Mouse (Mus musculus): ENCODE results near the gene Matn4.

The Matn4 gene

DNA sequence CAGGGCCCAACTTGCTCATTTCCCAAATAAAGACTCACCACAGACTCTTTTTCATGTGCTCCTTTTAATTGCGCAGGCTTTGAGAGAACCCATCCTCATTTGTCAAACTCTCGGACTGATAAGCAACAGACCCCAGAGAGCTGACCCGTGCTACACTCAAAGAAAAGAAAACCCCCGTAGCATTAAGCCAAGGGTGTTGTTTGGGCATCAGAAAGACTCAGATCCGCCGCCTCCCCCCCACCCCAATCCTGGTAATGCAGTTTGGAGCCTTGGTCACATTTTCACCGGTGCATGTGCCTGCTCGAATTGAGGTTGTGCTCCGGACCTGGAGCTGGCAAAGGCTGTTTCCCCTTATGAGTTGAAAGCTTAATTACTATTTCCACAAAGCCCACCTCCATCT lies at the start of gene Matn4:
Matn4 (minus strand) TSS at position 101 of the 400 bp plus-strand sequence.
- no peak for DNase-seq (ENCODE audit: low spot score in 2 of 2)

DNA sequence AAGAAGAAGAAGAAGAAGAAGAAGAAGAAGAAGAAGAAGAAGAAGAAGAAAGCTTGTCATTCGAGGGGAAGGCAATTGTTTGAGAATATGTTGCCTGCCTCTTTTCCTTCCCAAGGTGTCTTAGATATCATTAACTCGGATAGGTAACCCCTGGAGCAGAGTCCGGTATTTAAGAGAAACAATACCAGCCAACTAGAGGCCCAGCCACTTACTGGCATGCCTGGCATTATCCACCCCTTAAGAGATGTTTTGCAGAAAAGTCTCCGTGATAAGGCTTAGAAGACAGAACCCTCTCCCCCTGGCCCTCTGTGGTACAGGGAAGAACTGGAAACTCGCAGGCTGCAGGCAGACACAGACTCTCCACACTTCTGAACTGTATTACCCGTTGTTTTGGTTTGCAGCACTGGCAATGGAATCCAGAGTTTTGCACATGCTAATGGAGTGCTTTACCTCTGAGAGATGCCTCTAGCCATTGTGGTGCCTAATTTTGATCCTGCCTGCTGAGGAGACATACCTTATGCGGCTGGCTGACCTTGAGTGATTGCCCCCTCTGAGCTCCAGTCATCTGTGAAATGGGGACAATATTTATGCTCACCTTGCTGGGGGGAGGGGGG lies 49.0 kb upstream of the Matn4 start:
- DNase-seq (ENCODE audit: low spot score in 2 of 2): no peak

DNA sequence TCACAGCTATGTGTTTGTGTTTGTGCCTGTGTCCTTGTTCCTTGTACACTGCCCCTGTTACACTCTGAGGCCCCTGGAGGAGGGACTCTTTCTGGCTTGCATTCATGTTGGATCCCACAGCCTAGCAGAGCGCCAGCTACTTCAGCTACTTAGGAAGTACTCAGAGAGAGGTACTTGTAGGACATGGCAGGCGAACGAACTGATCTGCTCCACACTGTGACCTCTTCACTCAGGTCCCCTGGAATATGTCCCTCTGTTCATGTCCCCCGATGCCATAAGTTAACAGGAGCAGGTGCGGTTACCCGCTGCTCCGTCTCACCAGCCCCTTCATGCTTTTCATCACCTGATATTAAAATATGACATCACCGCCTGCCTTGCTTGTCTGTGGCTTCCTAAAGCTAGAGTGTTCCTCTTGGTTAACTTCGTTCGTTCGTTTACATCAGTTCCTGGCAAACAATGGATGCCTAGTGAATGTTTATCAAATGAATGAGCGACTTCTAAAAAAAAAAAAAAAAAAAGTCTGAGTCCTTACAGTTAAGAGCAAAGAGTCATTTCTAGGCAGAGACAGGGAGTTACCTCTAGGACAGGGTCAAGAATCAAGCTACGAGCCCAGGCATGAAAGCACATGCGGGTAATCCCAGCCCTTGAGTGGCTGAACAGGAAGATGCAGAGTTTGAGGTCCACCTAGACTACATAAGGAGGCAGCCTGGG lies 48.2 kb upstream of the Matn4 start:
- DNase-seq (ENCODE audit: low spot score in 2 of 2): no peak

DNA sequence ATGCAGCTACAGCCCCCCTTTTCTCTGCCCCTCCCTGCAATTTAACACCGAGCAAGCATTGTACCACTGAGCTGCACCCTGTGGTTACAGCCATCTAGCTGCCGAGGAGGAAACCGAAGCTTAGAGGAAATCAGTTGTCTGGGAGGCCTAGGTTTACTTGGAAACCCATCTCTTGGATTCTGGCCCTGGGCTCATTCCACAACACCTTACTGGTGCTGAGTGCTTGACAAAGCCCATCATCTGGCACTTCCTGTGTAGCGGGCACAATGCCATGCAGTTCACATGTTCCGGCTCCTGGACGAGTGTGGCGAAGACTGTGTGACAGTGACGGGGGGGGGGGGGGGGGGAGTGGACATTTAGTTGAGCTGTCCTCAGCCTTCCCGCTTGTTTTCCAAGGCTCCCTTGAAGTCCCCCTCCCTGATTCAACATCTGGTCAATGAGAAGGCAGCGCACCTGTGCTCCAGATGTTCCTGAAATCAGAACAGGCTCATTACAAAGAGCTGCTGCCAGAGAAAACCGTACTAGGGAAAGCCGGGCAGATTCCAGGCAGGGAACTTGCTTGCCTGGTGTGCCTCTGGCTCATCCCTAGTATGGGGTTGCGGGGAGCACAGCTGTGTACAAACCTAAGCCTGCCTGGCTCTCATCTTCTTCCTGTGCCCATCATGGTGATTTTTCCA lies 47.2 kb upstream of the Matn4 start:
- DNase-seq (ENCODE audit: low spot score in 2 of 2): no peak

DNA sequence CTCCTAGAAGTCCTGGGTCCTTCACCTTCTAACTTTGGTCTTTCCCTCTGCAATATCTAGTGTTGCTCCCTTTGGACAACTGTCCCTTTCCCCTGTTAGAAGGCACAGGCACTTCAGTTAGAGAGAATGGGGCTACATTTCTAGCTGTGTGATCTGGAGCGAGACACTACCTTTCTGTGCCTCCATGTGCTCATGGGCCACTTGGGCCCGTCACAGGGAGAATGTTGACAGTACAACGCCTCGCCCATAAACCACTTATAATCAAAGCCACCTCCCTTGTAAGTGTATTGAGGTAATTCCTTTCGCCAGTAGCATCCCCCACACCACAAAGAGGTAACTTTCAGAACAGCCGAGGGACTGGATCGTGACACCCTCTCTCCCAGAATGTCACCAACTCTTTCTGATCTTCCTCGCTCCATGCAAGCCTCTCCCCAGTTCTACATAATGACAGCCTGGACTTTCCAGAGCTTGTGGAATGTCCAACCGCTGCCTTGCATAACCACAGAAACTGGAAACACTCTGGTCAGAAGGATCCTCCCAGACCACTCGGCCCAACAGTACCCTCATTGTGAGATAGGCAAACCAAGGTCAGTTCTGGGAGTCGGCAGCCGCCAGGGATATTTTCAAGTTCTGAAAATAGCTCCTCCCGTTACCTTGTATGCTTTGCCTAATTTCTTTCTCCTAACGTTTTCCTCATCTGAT lies 44.5 kb upstream of the Matn4 start:
- no peak for DNase-seq (ENCODE audit: low spot score in 2 of 2)

DNA sequence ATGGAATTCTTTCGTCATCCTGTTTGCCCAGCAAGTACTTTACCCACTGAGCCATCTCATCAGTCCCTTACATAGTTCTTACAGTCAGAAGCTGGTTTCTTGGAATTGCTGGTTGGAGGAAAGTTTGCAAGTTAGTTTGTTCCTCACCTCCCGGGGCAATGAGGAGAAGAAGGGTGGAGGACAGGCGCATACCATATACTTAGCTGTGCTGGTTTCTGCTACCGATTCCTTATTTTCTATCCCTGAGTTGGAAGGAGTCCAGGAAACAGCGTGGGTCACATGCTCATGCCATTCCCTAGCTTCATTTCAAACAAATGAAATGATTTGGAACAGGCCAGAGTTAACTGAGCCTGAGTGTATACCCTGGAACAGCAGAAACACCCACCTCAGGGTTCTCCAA lies 44.0 kb upstream of the Matn4 start:
- DNase-seq (ENCODE audit: low spot score in 2 of 2): no peak

DNA sequence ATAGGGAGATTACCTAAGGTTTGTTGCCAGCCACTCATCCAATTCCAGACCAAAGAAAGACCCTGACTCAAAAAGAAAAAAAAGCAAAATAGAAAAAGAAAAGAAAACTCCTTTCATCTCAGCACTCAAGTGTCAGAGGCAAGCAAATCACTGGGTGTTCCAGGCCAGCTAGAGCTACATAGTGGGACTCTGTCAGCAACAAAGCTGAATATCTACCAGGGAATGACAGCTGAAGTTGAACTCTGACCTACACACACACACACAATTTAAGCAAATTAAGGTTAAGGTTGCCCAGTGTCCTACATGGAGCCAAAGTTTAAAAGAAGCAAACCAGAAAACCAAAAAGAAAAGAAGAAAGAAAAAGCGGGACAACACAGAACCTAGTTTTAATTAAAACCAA lies 43.2 kb upstream of the Matn4 start:
- DNase-seq (ENCODE audit: low spot score in 2 of 2): no peak

DNA sequence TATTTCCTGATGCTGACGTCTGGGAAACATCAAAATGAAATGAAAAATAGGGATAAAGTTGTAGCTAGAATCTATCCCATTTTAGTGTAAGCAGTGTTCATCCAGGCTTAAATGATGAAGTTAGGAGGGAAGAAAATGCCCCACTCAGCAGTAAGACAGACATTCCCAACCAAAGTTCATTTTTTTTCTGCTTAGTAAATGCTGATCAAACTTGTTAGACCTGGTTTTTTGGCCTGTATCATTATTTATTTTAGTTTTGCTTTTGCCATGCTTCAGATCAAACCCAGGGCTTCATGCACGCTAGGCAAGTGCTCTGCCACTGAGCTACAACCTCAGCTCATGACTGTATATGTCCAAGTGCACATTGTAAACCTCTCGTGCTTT lies 41.1 kb upstream of the Matn4 start:
- no peak for DNase-seq (ENCODE audit: low spot score in 2 of 2)

DNA sequence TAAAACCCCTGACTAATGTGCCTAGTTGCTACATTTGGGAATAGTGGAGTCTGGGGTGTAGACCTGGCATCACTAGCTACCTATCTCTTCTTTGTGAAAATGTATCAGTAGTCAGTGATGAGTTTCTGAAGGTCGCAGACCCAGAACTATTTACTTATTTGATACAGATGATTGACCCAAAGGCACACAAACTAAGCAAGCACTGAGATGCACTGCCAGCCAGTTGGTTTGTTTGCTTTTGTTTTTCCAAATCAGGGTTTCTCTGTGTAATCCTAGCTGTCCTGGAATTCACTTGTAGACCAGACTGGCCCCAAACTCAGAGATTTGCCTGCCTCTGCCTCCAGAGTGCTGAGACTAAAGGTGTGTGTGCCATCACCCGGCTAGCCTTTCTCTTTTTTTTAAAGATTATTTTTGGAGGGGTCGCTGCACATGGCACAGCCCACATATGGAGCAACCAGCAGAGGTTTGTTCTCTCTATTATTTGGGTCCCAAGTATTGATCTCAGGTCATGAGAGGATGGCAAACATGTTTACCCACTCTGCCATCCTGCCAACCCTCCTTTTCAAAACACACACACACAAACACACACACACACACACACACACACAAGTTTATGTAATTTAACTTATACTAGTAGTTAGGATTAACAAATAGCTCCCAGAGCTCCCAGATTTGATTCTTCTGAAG lies 40.6 kb upstream of the Matn4 start:
- DNase-seq (ENCODE audit: low spot score in 2 of 2): no peak

DNA sequence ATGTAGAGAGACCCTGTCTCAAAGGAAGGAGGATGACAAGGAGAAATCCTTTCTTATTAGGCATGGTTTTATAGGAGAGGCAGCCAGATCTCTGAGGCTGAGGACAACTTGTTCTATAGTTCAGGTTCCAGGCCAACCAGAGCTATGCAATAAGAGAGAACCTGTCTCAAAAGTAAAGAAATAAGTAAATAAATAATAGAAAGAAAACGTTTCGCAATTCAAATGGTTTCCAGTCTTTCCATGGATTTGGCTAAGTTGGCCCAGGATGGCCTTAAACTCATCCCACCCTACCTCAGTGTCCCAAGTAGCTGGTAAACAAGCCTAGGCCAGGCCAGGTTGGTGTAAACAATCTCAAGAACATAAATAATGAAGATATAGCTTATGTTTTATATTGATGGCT lies 39.7 kb upstream of the Matn4 start:
- DNase-seq (ENCODE audit: low spot score in 2 of 2): no peak

DNA sequence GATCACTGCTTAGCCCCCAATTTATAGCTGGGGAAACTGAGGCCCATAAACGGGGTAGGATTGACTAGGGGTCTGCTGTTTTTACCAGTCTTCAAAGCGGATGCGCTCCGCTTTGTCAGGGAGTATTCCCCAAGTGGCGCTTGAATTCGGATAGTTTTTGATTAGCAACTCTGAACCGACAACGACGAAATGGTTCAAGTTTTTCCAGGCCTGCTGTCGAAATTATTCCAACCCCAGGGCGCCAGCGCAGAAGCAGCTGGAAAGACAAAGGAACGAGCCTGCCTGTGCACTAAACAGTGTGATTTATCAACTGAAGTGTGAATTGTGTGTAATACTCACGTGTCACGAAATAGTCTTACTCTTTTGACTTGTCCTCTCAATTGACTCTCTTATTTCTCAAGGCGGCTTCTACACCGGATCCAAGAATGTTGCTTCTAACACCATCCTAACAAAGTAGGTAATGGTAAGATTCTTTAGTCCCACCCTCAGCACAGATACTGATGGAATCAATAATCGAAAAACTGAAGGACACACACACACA lies 38.6 kb upstream of the Matn4 start, which contains the start of gene Sdc4:
Sdc4 (minus strand) TSS at position 428 of the 541 bp plus-strand sequence.
- DNase-seq (ENCODE audit: low spot score in 2 of 2): no peak

DNA sequence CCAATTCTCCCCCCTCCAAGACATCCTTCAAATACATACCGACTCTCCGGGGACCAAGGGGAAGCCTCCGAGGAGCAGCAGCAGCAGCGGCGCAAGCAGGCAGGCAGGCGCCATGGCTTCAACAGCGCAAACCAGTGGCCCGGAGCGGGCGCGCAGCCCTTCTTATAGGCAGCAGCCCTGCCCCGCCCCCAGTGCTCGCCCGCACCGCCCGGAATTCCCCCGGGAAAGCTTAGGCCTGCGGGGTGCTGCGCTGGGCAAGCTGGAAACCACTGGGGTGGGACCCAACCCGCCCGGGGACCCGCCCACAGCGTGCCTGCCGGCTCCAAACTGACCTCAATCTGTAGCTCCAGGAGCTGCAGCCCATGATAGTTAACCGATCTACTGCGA lies 38.1 kb upstream of the Matn4 start:
- peak; percentile 69 to 87 for DNase-seq (ENCODE audit: low spot score in 2 of 2)

DNA sequence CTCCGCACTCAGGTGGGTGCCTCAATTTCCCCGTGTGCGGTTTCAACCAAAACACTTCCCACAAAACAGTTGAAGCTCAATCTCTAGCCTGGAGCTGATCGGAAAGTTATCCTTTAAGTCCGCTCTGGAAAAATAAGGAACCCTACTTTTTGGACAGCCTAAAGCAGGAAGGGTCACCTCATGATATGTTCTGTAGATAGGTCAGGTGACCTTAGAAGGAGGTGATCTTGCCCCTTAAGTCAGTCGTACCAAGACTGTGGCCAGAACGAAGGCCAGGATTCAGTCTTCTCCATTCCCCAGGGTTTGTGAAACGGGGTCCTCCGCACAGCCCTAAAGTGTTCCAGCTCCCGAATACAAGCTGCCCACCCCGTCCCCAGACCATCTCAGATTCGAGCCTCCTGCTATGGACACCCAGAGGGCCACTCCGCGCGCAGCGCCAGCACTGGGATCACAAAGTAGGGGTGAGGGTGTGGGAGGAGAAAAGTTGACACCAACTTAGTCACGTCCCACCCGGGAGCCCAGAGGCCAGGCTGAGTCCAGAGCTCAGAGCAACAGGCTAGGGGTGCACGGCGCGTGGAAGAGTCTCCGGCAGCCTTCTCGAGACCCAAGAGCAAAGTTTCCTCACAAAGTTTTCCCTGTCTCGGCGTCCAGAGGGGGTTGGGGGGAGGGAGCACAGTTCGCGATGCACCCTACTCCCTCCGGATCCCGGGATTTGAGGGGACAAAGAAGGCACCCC lies 37.5 kb upstream of the Matn4 start:
- DNase-seq (ENCODE audit: low spot score in 2 of 2): no peak

DNA sequence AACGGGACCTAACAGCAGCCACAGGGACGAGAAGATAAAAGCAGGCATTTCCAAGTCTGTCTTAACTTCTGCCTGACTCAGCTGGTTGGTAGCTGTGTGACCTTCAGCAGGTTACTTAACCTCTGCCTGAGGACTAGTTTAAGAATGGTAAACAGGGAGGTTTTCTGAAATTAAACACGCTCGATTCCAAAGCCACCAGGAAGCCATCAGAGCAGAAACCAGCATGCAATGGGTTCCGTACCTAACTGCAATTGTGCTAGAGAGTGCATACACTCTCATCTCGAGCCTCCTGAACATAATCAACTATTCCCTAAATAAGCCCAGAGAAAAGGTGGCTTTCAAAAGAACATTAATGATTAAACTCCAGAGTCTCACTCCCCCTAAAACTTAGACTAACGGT lies 36.8 kb upstream of the Matn4 start:
- DNase-seq (ENCODE audit: low spot score in 2 of 2): no peak

DNA sequence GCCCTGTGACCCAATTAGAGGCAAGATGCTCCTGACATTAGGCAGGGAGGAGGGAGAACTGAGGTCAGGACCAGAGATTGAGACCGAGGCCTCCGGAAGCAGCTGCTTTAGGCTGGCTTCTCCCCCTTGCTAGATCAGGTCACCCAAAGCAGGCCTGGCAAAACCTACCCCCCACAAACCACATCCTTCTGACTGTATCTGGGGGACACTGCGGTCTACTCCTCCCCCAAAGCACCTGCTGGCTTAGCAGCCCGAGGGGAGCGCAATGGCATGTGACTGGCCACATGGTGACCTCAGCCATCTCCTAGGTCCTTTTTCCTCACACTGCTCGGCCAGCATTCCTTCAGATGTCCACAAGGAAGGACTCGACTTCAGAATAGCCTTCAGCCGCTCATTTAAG lies 36.2 kb upstream of the Matn4 start:
- peak; percentile 55 to 73 for DNase-seq (ENCODE audit: low spot score in 2 of 2)

DNA sequence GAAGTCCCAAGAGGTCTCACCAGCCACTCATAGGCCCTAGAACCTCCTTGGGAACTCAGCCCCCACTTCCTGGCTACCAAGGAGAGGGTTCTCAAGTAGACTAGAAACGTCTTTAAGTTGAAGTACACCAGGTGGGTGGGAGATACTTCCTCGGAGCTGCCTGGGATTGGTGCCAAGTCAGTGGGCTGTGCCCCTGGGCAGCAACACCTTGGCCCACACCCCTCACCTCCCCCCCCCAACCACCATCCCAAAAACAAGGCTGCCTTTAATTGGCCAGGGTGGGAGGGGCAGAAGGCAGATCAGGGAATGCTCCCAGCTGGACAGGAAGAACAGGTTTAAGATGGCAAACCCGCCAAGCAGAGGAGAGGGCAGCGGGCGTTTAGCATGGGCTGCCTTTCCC lies 35.4 kb upstream of the Matn4 start:
- no peak for DNase-seq (ENCODE audit: low spot score in 2 of 2)

DNA sequence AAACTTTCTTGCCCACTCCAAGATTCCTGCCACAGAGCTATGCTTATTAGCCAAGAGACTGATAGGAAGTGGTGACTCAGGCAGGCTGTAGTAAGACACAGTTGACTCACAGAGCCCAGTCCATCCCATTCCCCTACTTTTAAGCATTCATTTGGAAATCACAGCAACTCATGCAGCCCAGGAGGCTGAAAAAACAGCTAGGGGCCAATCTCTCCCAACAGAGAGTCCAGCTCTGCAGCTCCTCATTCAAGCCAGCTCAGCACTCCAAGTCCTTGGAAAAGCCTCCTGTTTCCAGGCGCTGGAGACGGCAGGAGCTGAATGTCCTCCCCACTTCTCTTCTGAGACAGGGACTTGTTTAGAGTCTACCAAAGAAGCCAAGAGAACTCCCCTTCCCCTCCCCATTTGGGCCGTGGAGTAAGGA lies 34.1 kb upstream of the Matn4 start:
- DNase-seq (ENCODE audit: low spot score in 2 of 2): no peak

DNA sequence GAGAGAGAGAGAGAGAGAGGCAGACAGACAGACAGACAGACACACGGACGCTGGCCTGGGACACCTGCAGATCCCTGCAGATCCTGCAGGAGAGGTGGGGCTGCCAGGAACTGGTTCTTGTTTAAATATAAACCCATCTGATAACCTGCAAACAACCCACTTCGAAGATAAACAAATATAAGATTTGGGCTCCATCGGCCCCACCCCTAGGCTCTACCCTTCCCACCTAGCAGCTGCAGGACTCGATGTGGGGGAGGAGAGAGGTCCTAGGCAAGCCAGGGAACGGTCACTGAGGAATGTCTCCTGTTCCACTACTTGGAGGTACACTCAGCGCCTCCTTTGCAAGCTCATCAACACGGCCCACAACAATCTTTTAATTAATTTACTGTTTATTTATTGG lies 33.3 kb upstream of the Matn4 start:
- no peak for DNase-seq (ENCODE audit: low spot score in 2 of 2)

DNA sequence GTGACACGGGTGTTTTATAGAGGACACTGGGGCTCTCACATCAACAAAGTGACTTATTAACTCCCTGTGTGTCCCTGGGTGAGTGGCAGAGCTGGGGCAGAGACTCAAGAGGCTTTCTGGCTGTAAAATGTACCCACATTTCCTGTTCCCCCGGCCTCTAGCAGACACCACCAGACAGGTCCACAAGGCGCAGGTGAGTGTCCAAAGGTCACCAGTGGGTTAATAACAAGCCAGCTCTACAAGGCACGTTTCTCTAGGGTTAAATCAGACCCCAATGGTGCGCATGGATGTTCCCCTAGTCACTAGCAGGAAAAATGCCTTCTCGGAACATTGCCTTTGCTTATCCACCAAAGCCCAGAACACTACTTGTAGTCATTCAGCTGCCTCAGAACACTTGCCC lies 32.8 kb upstream of the Matn4 start:
- no peak for DNase-seq (ENCODE audit: low spot score in 2 of 2)

DNA sequence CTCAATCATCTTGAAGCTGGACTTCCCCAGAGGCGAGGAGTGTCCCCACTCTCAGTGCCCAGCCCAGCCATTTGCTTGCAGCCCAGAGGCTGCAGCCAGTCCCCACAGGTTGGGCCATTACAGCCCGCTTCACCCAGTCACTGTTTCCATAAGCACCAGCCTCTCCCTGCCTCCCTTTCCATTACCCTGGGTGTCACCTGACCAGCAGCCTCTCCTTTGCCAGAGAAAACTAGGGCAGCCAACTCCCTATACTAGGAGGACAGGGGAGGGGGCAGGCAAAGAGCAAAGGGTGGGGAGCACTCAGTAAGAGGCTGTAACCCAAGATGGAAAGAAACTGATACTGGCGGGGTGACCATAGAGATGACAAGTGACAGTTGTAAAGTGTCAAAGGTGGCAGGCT lies 32.0 kb upstream of the Matn4 start:
- DNase-seq (ENCODE audit: low spot score in 2 of 2): no peak
